Mouse (Mus musculus) embryonic facial prominence, embryonic 10.5 days (tissue): ENCODE results near the gene Gata3. TPM values are rescaled to one million over a fixed set of nuclear protein-coding genes. Genes with fewer than 3 reads are reported as not detected.
A peak's percentile ranks its signal among the peaks of the same experiment; 100 is the strongest.

ENCODE experiments used
- DNase-seq: peaks from one replicate; pipeline ENCODE4 v3.0.0-alpha.2; 2017; ENCODE audit warnings: low spot score
- H3K27ac ChIP-seq: fragments of 300-500 bp; sonication (generic); replicated peaks from 2 replicates; pipeline ENCODE4 v1.5.1; 2016; ENCODE audit warnings: mild to moderate bottlenecking
- H3K27me3 ChIP-seq: fragments of 300-500 bp; sonication (generic); replicated peaks from 2 replicates; pipeline ENCODE4 v1.6.1; 2016; ENCODE audit warnings: low read depth, mild to moderate bottlenecking; ENCODE audit not compliant: poor library complexity, severe bottlenecking
- H3K36me3 ChIP-seq: fragments of 300-500 bp; sonication (generic); replicated peaks from 2 replicates; pipeline ENCODE4 v1.6.1; 2016; ENCODE audit warnings: mild to moderate bottlenecking, moderate library complexity
- H3K4me1 ChIP-seq: fragments of 300-500 bp; sonication (generic); 2 replicates; pipeline ENCODE4 v1.6.1; 2016
- H3K4me3 ChIP-seq: fragments of 300-500 bp; sonication (generic); 2 replicates; pipeline ENCODE4 v1.5.1; 2016; ENCODE audit warnings: mild to moderate bottlenecking, moderate library complexity
- H3K9me3 ChIP-seq: fragments of 300-500 bp; sonication (generic); 2 replicates; pipeline ENCODE4 v1.6.1; 2016; ENCODE audit warnings: mild to moderate bottlenecking
- WGBS: fragments of 180-500 bp; shearing (Covaris S2); methylation state at CpG from one replicate; pipeline ENCODE4 v1.1.7; 2016; 5-methylcytosine and 5-hydroxymethylcytosine counted together
- polyA plus RNA-seq: library from polyadenylated mRNA; unstranded; fragments of >200 nt; fragmentation: Nextera tagmentation; extraction: Ambion mirVana; gene quantifications from 2 replicates; pipeline ENCODE4 v1.2.1, GENCODE M21; 2016

Gene Gata3
- polyA plus RNA-seq, 1 experiment from 2014 or later = 24.5 TPM

DNA sequence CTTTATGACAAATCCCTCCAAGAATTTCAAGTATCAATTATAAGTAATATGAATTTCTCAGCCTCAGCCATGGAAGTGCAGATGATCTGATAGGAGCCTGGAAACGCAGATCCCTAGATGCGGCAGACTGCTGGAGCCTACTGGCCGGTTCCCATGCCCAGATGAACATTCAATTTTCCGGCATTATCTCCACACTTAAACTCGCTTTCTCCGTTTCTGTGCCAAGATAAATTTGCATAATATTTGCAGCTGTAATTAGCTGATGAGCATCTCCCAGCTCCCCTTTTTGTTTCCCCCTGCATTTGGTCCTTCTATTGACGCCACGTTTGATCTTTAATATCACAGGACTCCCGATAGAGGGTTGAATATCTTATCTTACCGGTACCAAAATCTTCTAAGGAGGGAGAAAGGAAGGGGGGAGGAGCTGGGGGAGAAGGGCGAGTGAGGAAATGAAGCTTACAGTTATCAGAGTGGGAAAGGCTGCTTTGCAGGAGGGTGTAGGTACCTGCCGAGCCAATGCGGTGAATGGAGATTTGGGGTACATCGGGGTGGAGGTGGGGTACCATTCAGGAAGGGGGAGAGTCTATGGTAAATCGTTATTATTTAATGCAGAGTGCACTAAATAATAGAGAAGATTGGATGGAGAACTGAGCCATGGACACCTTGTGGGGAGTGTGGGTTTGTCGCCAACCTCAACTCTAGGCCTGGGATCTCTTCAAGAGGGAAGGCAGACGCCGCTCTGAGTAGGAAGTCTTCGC, 5.2 kb upstream of the Gata3 start:
- peak; percentile 18 for DNase-seq
- Histone ChIP-seq H3K4me1 (peaks cover 27% of the 10 kb centered on the region), H3K36me3 (no peaks in the 10 kb centered on the region), H3K9me3 (no peaks in the 10 kb centered on the region), H3K4me3 (no peak overlapping the region; the same call in 1 of the 2 replicates), H3K27me3 (peaks cover 98% of the 10 kb centered on the region), H3K27ac (no peak overlapping the region)
- WGBS = under 1% methylated on average over 19 of the region's 19 CpGs

GRCm38 (mm10) chr2:9893272-9893953, 3.6 kb upstream of the Gata3 start:
- DNase-seq = peak; percentile 50
- Histone ChIP-seq H3K27ac (no peak overlapping the region), H3K4me3 (no peak overlapping the region), H3K27me3 (peaks cover 98% of the 10 kb centered on the region), H3K9me3 (no peaks in the 10 kb centered on the region), H3K36me3 (no peaks in the 10 kb centered on the region), H3K4me1 (peaks cover 36% of the 10 kb centered on the region)
- WGBS = 3% methylated on average over 6 of the region's 6 CpGs

DNA sequence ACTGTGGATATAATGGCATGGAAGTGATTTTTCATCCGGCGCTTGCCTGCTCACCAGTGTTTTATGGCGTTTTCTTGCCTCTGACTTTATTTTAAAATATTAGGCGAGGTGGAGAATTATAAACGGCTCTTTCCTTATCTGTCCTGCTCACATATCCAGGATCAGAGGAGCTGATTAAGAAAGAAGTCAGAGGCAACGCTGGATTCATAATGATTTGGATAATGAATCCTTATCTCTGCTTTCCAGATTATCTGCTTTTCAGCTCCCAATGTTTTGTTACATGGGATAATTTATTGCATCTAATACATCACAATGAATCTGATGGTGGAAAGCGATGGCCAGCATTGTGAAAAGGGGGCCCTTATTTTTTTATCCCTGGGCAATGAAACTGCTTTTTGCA, 2.7 kb upstream of the Gata3 start:
- DNase-seq = no peak

DNA sequence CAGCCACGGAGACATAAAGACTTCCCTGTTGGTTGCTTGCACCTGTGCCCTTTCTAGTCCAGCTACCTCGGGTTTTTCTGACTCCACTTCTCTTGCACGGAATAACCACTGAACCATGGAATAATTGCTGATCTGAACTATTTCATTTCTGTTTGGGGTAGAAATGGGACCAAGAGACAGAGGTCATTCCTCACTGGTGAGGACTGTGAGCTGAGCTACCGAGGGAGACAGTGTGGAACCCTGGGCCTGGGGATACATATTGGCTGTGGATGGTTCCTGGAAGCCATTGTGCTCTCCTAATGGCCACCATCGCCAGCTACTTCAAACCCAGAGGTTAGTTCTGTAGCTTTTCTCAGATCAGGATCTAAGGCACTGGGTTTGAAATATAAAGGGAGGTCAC, 1.1 kb upstream of the Gata3 start:
- 3% methylated on average over 5 of the region's 5 CpGs for WGBS
- peak; percentile 26 for DNase-seq
- no peak overlapping the region for H3K27ac ChIP-seq
- H3K4me1 ChIP-seq = peaks cover 29% of the 10 kb centered on the region
- peaks cover 98% of the 10 kb centered on the region for H3K27me3 ChIP-seq
- H3K4me3 ChIP-seq = no peak overlapping the region
- no peaks in the 10 kb centered on the region for H3K36me3 ChIP-seq
- H3K9me3 ChIP-seq = no peaks in the 10 kb centered on the region

More for the DNA sequence above, 2.7 kb upstream of the Gata3 start:
- Histone ChIP-seq H3K27ac (no peak overlapping the region), H3K27me3 (peaks cover 98% of the 10 kb centered on the region), H3K4me3 (no peak overlapping the region), H3K36me3 (no peaks in the 10 kb centered on the region), H3K4me1 (peaks cover 39% of the 10 kb centered on the region), H3K9me3 (no peaks in the 10 kb centered on the region)
- WGBS = 8% methylated on average over 7 of the region's 7 CpGs

GRCm38 (mm10) chr2:9890251-9890650, 417 bp upstream of the Gata3 start:
- Histone ChIP-seq H3K4me3 (peak overlapping the region; percentile 46), H3K27me3 (peaks cover 98% of the 10 kb centered on the region), H3K36me3 (no peaks in the 10 kb centered on the region), H3K9me3 (no peaks in the 10 kb centered on the region), H3K4me1 (peaks cover 22% of the 10 kb centered on the region), H3K27ac (no peak overlapping the region)
- 6% methylated on average over 8 of the region's 8 CpGs for WGBS
- DNase-seq = peak; percentile 20

- Histone ChIP-seq H3K27me3 (peaks cover 98% of the 10 kb centered on the region), H3K4me1 (peaks cover 27% of the 10 kb centered on the region), H3K4me3 (peak within 1 kb of the TSS; percentile 46), H3K36me3 (no peaks in the 10 kb centered on the region), H3K27ac (no peak within 1 kb of the TSS), H3K9me3 (no peaks in the 10 kb centered on the region)
- WGBS = under 1% methylated on average over 30 of the region's 30 CpGs
- DNase-seq = peak; percentile 74
These were observed 752 bp downstream of the Gata3 start, which contains the start of gene 9230102O04Rik for GRCm38 (mm10) chr2:9888913-9889650. 9230102O04Rik (minus strand) TSS chr2:9889540.

GRCm38 (mm10) chr2:9887636-9888035, 2.2 kb downstream of the Gata3 start:
- Histone ChIP-seq H3K9me3 (no peaks in the 10 kb centered on the region), H3K27ac (no peak overlapping the region), H3K27me3 (peaks cover 98% of the 10 kb centered on the region), H3K4me1 (peaks cover 41% of the 10 kb centered on the region), H3K4me3 (peak overlapping the region; percentile 30), H3K36me3 (no peaks in the 10 kb centered on the region)
- 3% methylated on average over 7 of the region's 7 CpGs for WGBS
- DNase-seq = peak; percentile 49

- Histone ChIP-seq H3K4me3 (peak overlapping the region; percentile 30), H3K36me3 (no peaks in the 10 kb centered on the region), H3K27me3 (peaks cover 98% of the 10 kb centered on the region), H3K27ac (no peak overlapping the region), H3K9me3 (no peaks in the 10 kb centered on the region), H3K4me1 (peaks cover 46% of the 10 kb centered on the region)
- WGBS = 3% methylated on average over 7 of the region's 7 CpGs
- peak; percentile 29 for DNase-seq
These were observed 2.8 kb downstream of the Gata3 start for GRCm38 (mm10) chr2:9886921-9887610.

DNA sequence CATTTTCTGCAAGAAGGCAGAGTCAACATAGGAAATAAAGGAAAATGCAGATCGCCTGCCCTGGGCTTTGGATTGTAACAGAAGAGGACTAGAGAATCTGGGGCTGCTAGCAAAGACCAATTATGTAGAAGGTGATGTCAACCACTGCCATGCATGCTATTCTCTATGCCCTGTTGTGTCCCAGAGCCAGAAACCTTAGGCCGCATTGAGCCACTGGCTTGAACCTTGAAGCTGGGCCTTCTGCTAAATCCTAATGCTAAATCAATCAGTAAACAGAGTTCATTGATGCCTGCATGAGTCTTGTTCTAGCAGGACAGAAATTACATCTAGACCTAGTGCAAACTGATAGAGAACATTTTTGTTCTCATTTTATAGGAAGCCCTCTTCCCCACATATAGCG, 3.8 kb downstream of the Gata3 start:
- DNase-seq = peak; percentile 20
- H3K36me3 ChIP-seq = no peaks in the 10 kb centered on the region
- WGBS = 10% methylated on average over 3 of the region's 3 CpGs
- H3K27ac ChIP-seq = no peak overlapping the region
- H3K4me1 ChIP-seq = peaks cover 57% of the 10 kb centered on the region
- peaks cover 100% of the 10 kb centered on the region for H3K27me3 ChIP-seq
- H3K4me3 ChIP-seq = no peak overlapping the region
- H3K9me3 ChIP-seq = no peaks in the 10 kb centered on the region

- no peak overlapping the region for H3K27ac ChIP-seq
- H3K4me3 ChIP-seq = 0 out of 2 replicates have a peak overlapping the region, but pooled peaks have one; percentile 11
- H3K27me3 ChIP-seq = peaks cover 100% of the 10 kb centered on the region
- peak; percentile 43 for DNase-seq
- WGBS = 2% methylated on average over 14 of the region's 14 CpGs
- no peaks in the 10 kb centered on the region for H3K36me3 ChIP-seq
- peaks cover 64% of the 10 kb centered on the region for H3K4me1 ChIP-seq
- H3K9me3 ChIP-seq = no peaks in the 10 kb centered on the region
These were observed 4.5 kb downstream of the Gata3 start for GRCm38 (mm10) chr2:9885217-9885770.

DNA sequence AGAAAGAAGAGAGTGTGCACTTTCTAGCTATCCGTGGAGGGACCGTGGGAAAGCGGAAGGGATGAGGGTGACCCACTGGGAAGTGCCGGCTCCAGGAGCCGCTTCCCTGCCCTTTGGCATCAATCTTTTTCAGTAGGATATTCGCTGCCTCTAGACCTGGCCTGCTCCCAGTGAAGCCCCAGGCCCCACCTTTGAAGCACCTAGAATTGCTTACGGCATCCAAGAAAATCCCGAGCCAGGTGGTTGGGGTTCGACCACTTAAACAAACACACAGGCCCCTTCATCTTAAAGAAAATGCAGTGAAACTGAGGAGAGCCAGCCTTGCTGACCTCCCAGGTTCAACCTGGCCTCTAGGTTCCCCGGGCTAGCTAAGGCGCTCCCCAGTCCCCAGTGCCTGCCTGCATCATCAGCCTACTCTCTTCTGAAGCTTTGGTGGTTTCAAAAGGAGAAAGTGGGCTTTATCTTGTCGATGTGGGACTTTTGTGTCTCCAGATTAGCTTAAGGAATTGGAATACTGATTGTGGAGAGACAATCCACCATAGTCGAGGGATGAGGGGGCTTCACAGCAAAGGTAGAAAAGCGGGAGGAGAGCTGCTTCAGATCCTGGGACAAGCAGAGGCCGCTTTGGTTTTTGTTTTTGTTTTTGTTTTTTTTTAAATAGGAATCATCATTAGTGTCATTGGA, 5.2 kb downstream of the Gata3 start:
- peak overlapping the region; percentile 63 for H3K4me3 ChIP-seq
- peaks cover 68% of the 10 kb centered on the region for H3K4me1 ChIP-seq
- peak; percentile 53 for DNase-seq
- H3K9me3 ChIP-seq = no peaks in the 10 kb centered on the region
- peaks cover 100% of the 10 kb centered on the region for H3K27me3 ChIP-seq
- no peak overlapping the region for H3K27ac ChIP-seq
- H3K36me3 ChIP-seq = no peaks in the 10 kb centered on the region
- 2% methylated on average over 15 of the region's 15 CpGs for WGBS
